Mouse (Mus musculus): ENCODE results near the gene Sh3gl2.

DNA sequence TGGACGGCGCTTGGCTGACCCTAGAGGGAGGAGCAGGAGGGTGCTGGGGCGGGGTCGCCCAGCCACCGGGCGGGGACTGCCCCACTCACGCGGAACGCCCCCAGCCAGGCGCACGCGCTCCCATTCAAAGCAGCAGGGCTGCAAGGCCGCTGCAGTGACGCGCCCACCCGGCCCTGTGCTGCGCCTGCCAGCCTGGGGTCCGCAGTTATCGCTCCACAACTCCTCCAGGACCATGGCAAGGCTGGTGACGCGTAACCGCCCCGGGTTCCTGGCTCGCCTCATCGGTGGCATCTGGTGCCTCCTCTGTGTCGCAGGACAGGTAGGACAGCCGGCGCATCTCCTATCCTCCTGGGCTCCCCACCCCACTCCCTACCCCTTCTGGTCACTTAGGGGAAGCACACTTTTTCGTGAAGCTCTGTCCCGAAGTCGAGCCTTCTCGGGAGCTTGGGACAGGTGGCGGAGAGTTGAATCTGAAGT, 309.3 kb downstream of the Sh3gl2 start:
- no peak for TF ChIP-seq CTCF (IDR thresholded peaks at IDR 0.05; ENCODE audit: low read depth, low read length)
- TF ChIP-seq EP300 (IDR thresholded peaks at IDR 0.05; ENCODE audit: insufficient read depth, low read depth, low read length) = no peak
- no peak for TF ChIP-seq POLR2A (IDR thresholded peaks at IDR 0.05; ENCODE audit: insufficient read depth, low read length)
